ENCODE assay signal across 4 mouse cellular contexts in the genomic region with DNA sequence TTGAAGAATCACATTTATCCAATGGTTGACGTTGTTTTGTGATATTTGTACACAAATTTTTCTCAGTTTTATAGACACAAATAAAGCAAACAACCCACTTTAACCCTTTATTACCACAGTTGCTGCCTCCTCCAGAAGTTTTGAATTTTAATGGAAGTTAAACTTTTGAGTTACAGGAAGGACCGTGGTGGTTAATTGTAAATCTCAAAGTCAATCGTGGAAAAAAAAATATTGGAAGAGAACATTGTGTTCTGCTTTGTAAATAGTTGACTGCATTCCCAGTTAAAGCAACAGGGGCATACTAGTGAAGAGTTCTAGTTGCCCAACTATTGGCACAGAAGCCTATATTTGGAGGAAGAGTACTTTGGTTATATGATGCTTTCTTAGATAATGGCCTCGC.
DNase-seq lines count a peak whose midpoint lies in the region; ATAC-seq and TF ChIP-seq lines count a peak whose summit lies in the region.
"Not testable (repeated sequence)": the region's sequence is repeated elsewhere in the genome, so short reads cannot be mapped to it uniquely, and the experiment has no call there.

No protein-coding gene starts in this region.

- WGBS in kidney, adult 2 months, result 36% methylated on average over 3 of the region's 4 CpGs
- 15% methylated on average over 3 of the region's 4 CpGs for WGBS in liver, adult 2 months
- 52% methylated on average over 3 of the region's 4 CpGs for WGBS in liver, postnatal 0 days (ENCODE audit: insufficient replicate concordance)

- DNase-seq in kidney, adult 2 months, result peak; percentile 67
- peak; percentile 75 for DNase-seq in kidney, adult 9 months
- DNase-seq in liver, adult 2 months (ENCODE audit: extremely low read depth, low read depth, low spot score), result peak; percentile 88
- DNase-seq in liver, postnatal 0 days, result not testable (repeated sequence)

- not testable (repeated sequence) for H3K27ac ChIP-seq in kidney, adult 2 months (ENCODE audit: insufficient read depth, low read depth, low read length); liver, adult 2 months (replicated peaks; ENCODE audit: insufficient read depth, low read depth, low read length)
- peak overlapping the region; percentile 40; the same call in 1 of the 2 replicates for H3K27ac ChIP-seq in liver, postnatal 0 days (ENCODE audit: low read depth)

- not testable (repeated sequence) for H3K27me3 ChIP-seq in kidney, adult 2 months (replicated peaks; ENCODE audit: control insufficient read depth, insufficient read depth, low read length); liver, adult 2 months (ENCODE audit: control insufficient read depth, insufficient read depth, low read length); liver, postnatal 0 days (ENCODE audit: insufficient read depth, low read length)

- TF ChIP-seq CTCF in kidney, adult 2 months (conservative IDR thresholded peaks at IDR 0.05; ENCODE audit: insufficient read depth, insufficient read length, low read depth, low read length); liver, adult 2 months (IDR thresholded peaks at IDR 0.05; ENCODE audit: low read depth, low read length); liver, postnatal 0 days (IDR thresholded peaks at IDR 0.05; ENCODE audit: low read depth): not testable (repeated sequence)

- not testable (repeated sequence) for H3K36me3 ChIP-seq in kidney, adult 2 months (ENCODE audit: control insufficient read depth, insufficient read depth, low read length); liver, adult 2 months (ENCODE audit: control insufficient read depth, insufficient read depth, low read length); liver, postnatal 0 days (replicated peaks; ENCODE audit: insufficient read depth, low read length)

- not testable (repeated sequence) for H3K9ac ChIP-seq in liver, adult 2 months (ENCODE audit: low read depth, low read length); liver, postnatal 0 days (replicated peaks)

- H3K4me2 ChIP-seq in liver, postnatal 0 days (ENCODE audit: low read depth, low read length), result not testable (repeated sequence)

- not testable (repeated sequence) for H3K4me3 ChIP-seq in kidney, adult 2 months (ENCODE audit: insufficient read depth, low read depth, low read length); liver, adult 2 months (ENCODE audit: insufficient read depth, low read depth, low read length); liver, postnatal 0 days (ENCODE audit: low read depth, low read length)

- H3K4me1 ChIP-seq in kidney, adult 2 months (ENCODE audit: control insufficient read depth, insufficient read depth, low read length); liver, adult 2 months (ENCODE audit: control insufficient read depth, insufficient read depth, low read length); liver, postnatal 0 days (ENCODE audit: insufficient read depth): not testable (repeated sequence)

- peak; percentile 88 for ATAC-seq in liver, postnatal 0 days

- not testable (repeated sequence) for H3K9me3 ChIP-seq in liver, postnatal 0 days (ENCODE audit: low read length)

- not testable (repeated sequence) for TF ChIP-seq EP300 in liver, postnatal 0 days (IDR thresholded peaks at IDR 0.05; ENCODE audit: low read depth)

- not testable (repeated sequence) for TF ChIP-seq POLR2A in kidney, adult 2 months (IDR thresholded peaks at IDR 0.05; ENCODE audit: low read depth, low read length); liver, adult 2 months (IDR thresholded peaks at IDR 0.05; ENCODE audit: extremely low read depth, insufficient read depth, low read length)

- not testable (repeated sequence) for H3K79me2 ChIP-seq in liver, adult 2 months (ENCODE audit: control insufficient read depth, insufficient read depth, low read length)
